Mouse (Mus musculus) ES-E14 (cell line): ENCODE data around the gene Tgfbr2.

Experiments
- CHD2 ChIP-seq: IDR thresholded peaks from 2 replicates; pipeline ENCODE4 v1.6.1; 2014; ENCODE audit warnings: mild to moderate bottlenecking, low read depth, low read length, inconsistent platforms
- HCFC1 ChIP-seq: IDR thresholded peaks from 2 replicates; pipeline ENCODE4 v1.6.1; 2012; ENCODE audit warnings: low read length, inconsistent platforms, borderline replicate concordance; ENCODE audit not compliant: insufficient read depth
- MAFK ChIP-seq: IDR thresholded peaks from 2 replicates; pipeline ENCODE4 v1.6.1; 2014; ENCODE audit warnings: mild to moderate bottlenecking, low read depth, low read length, inconsistent platforms; ENCODE audit not compliant: insufficient read depth
- ZC3H11A ChIP-seq: IDR thresholded peaks from 2 replicates; pipeline ENCODE4 v1.6.1; 2012; ENCODE audit warnings: low read depth, mild to moderate bottlenecking, inconsistent platforms, low read length, borderline replicate concordance
- ZNF384 ChIP-seq: IDR thresholded peaks from 2 replicates; pipeline ENCODE4 v1.6.1; 2012; ENCODE audit warnings: low read depth, low read length, inconsistent platforms

- no peak for TF ChIP-seq MAFK
- TF ChIP-seq ZNF384: no peak
- TF ChIP-seq CHD2: no peak
- TF ChIP-seq HCFC1: no peak
- TF ChIP-seq ZC3H11A: no peak
These were observed 75.6 kb downstream of the Tgfbr2 start for GRCm38 (mm10) chr9:116099596-116099993.
